Mouse (Mus musculus): ENCODE results near the gene 4632433K11Rik.

DNA sequence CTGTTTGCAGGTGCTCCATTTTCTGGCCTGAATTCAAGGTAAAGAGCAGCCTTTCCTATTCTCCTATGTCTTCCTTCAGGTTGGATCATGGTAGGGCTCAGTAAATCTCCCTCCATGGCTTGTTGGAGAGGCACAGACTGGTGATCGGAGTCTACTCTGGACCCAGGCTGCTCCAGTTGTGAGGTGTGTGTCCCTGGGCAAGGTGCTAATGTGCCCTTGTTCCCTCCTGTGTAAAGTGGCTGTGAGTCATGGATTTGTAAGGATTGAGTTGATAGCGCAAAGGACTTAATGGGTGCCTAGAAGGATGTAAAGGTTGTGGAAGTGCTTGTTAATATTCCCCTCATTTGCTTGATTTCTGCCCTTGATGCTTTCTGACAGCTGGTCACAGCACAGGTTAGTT lies 48.0 kb downstream of the 4632433K11Rik start:
- no peak for TF ChIP-seq HCFC1 (IDR thresholded peaks at IDR 0.05; ENCODE audit: borderline replicate concordance, insufficient read depth, low read length)
- TF ChIP-seq MAFK (IDR thresholded peaks at IDR 0.05; ENCODE audit: insufficient read depth, low read depth, low read length) = no peak
- TF ChIP-seq CHD2 (IDR thresholded peaks at IDR 0.05; ENCODE audit: low read depth, low read length) = no peak
- no peak for TF ChIP-seq ZC3H11A (IDR thresholded peaks at IDR 0.05; ENCODE audit: borderline replicate concordance, low read depth, low read length)
- no peak for TF ChIP-seq ZNF384 (IDR thresholded peaks at IDR 0.05; ENCODE audit: low read depth, low read length)

Data from ES-E14 (cell line).